Mouse (Mus musculus): ENCODE results near the gene Pkp3.

GRCm38 (mm10) chr7:141038090-141039032 lies 39.7 kb upstream of the Pkp3 start:
- TF ChIP-seq POLR2A (IDR thresholded peaks at IDR 0.05; ENCODE audit: low read depth, low read length) (no peak), CTCF (conservative IDR thresholded peaks at IDR 0.05; ENCODE audit: insufficient read depth, insufficient read length, low read depth, low read length) (no peak)
